Mouse (Mus musculus) E14TG2a.4 (cell line): Measurements from ENCODE around the gene Zfhx3.

Experiments
- CTCF ChIP-seq: conservative IDR thresholded peaks from 2 replicates; pipeline ENCODE4 v1.5.1; 2014; ENCODE audit warnings: low read length
- POU5F1 ChIP-seq: IDR thresholded peaks from 2 replicates; pipeline ENCODE4 v1.6.1; 2014; ENCODE audit warnings: low read length, borderline replicate concordance

GRCm38 (mm10) chr8:108909035-108909434 is 966.6 kb downstream of the Zfhx3 start:
- TF ChIP-seq CTCF (no peak), POU5F1 (no peak)
